Mouse (Mus musculus): ENCODE data around the gene Gm10271. TPM values are rescaled to one million over a fixed set of nuclear protein-coding genes. Genes with fewer than 3 reads are reported as not detected.

Gm10271 gene
- total RNA-seq, 2 experiments from 2014 or later, result not detected

DNA sequence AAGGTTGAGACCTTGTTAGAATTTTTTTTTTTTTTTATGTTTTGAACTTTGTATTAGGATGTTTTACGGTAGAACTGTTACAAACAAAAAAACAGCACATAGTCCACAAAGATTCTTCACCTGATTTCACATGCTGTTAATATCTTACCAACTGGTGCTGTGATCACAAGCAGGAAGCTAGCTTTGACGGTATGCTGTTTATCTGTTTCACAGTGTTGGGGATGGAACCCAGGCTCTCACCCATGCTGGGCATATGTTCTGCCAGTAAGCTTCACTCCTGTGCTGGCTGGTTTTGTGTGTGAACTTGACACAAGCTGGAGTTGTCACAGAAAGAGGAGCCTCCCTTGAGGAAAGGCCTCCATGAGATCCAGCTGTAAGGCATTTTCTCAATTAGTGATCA, 5.4 kb upstream of the Gm10271 start:
- no peak for DNase-seq

DNA sequence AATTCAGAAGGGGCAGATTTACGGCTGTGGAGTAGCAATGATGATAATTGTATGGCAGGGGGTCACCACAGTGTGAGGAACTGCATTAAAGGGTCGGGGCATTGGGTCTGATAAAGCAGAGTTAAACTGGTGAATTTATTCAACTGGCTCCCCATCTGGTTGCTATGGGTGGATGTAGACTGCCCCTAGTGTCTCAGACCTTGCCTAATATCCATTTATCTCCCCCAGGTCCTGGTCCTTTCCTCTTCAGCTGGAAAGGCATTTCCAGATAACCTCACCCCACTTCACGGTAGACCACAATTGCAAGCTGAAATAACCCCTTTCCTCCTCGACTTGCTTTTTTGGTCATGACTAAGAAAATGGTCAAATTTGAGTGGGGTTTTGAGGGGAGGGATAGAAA, 5.0 kb upstream of the Gm10271 start:
- DNase-seq, result no peak

DNA sequence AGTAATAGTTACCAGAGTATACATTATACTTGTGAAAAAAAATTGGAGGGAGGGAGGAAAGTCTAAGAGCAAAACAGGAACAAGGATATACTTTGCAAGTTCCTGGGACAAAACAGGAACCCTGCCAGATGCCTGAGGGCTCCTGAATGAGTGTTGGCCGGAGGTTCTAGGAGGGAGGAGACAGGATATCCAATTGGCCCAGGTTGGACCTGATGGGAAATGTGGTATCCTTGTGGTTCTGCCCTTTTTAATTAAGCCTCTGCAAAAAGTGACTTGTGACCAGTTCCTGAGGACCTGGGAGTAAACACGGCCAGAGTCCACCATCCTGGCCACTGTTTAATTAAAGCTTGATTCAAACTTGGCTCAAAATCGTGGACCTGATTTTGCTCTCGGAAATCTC, 3.7 kb downstream of the Gm10271 start:
- no peak for DNase-seq

DNA sequence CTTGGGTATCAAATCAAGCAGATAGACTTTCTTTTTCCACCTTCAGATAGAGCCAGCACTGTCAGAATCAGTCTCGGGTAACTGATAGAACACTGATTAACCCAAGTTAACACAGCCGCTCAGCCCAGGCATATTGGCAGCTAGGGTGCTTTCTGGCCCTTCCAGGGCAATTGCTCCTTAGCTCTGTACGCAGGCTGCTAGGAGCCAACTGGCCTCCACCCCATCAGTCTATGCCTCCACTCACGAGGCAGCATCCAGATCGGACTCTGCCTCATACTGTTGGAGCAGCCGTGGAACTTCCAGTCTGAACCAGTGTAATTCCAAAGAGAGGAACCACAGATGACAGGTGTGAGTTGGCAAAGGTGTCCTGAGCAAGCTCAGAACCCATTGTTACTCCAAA, 6.3 kb downstream of the Gm10271 start:
- DNase-seq, result no peak

DNA sequence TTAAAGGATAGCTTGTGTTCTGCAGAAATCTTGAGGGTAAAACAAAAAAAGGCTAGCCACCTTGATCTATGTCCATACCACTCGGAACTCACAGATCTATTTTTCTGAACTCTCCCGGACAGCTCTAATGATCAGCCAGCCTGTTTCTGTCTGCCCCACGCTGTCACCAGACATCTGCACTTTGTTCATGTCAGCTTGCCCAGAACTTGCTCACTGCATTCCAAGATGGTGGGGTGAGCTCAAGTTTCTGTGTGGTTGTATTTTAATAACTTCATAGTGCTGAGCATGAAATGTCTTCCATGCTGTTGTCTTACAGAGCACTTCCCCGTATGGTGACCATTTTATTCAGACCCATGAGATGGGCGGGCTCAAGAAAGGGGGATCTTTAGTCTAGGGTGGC, 7.1 kb downstream of the Gm10271 start:
- no peak for DNase-seq

DNA sequence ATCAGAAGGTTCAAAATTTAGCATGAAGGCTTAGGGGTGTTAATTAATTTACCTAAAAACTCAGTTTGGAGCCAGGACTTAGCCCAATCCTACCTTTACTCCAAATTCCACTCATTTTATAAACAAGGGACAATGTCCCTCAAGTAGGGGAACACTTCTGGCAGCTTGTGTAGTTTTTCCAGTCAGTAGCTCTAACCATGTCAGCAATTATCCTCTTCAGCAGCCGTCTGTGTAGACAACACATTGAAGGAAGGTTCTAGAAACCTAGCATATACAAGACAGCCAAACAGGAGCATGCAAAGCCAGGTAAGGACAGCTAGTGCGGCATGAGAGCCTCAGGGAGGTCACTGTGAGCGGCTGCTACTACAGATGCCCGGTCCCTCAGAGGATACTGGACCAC, 7.8 kb downstream of the Gm10271 start:
- no peak for DNase-seq

DNA sequence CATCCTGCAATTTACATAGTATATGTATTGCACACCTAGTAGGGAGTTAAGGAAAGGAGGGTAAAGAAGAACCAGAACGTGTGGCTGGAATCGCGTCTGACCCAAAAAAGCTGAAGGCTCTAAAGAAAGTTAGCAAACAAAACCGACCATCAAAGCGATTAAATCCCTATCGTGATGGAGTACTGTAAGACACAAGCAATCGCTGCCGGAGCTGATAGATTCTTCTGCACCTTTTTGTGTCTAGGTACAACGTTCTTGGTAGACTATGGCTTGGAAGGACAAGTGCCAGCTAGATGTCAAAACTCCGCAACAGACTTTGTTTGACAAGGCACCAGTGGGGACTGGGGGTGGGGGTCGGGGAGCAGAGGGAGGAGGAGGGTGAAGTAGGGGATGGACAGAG, 8.3 kb downstream of the Gm10271 start:
- DNase-seq, result no peak

DNA sequence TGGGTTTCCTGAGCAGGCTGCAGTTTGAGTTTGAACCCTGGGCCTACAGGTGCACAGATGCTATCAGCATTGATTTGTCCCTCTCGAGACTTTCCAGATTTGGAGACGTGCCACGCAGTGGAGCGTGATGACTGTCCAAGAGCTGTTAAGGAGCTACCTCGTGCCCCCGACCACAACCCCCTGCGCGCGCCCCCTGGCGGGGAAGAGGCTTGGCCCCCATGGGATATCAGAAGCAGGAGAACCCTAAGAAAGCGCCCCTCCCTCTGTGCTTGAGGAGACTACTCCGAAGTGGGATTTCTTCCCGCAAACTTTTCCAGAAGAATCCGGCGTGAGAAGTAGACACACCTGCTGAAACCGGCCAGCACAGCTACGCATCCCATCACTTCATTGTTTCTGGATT, 9.6 kb downstream of the Gm10271 start:
- no peak for DNase-seq

DNA sequence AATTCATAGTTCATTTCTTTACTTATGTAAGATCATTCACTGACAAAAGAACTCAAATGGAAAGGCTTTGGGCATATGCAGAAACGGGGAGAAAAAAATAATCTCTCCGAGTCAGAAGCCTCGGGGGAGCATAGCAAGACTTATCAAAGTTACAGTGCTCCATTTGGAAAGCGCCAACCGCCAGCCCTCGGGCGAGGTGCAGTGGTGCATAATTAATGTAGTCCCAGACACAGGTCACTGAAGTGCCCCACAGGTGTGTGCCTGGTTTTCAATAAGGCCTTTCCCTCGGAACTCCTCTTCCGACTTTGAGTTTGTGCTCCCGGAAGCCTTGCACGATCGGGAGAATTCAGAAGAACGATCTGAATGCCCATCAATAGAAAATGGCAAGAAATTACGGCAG, 10.3 kb downstream of the Gm10271 start:
- DNase-seq, result no peak

DNA sequence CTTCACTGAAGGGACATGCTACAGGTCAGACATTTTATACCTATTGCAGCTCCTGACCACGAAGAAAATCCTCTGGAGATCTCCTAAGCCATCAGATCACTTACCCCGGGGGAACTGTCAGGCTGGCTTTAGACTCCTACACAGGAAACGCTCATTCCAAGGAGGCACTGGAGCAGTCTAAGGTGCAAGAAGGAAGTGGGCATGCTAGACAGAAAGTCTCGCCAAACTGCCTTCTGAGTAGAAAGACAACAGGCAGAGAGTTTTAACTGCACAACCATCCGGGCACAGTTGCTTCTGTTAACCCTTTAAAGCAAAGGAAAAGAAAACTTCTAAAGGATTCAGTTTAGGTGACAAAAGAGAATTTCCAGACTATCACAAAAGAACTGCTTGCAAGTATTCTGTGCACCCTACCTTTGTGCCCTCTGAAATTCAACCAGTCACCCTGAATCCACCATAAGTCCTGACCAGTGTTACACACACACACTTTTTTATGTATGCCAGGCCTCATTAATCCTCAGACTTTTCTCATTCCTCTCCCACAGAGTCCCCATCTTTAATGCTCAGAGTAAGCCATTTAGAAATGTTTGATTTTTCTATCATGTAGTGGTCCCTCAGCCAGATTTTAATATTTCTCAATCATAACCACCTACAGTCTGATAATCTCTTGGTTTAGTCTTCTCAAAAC, 14.4 kb downstream of the Gm10271 start:
- DNase-seq, result no peak

DNA sequence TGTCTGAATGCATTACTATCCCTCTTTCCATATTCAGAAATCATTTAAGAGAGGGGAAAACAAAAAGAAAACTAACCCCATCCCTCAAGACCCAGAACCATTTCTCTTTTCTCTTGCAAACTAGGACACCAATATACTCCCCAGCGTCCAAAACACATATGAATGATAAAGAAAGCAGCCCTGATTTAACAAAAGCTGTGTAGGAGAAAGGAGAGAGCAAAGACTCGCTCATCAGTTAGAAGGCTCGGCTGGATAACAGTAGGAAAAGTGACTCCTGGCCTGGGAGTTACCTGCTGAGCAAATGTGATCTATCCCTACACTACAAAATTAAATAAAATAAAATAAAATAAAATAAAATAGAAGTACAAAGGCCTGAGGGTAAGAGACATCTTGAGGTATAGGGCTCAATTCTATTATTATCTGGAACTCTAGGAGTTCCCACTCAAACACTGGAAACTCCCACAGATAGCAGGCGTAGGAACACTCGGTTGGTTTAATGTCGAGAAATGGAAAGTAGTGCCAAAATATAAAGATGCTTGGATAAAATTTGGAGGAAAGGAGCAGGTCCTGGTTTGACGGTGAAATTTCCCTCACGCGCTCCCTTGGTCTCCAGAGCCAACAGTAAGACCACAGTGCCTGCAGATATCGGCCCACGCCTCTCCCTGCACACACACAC, 15.8 kb downstream of the Gm10271 start:
- DNase-seq, result no peak

DNA sequence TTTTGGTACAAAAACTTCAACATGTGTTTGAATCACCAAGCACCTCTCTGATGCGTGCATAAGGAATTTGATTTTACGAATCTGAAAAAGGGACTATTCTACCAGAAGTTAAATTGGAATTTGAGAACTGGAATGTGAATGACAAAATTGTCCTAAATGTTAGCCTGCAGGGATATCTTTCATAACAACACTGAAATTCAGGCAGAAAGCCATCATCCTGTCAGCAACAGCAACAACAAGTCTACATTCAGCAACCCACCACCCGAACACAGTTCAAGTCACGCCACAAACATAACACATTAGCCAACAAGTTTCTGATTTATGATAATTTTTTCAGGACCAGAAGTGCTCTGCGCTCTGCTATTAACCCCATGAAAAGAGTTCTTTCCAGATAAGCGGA, 17.2 kb downstream of the Gm10271 start:
- no peak for DNase-seq

DNA sequence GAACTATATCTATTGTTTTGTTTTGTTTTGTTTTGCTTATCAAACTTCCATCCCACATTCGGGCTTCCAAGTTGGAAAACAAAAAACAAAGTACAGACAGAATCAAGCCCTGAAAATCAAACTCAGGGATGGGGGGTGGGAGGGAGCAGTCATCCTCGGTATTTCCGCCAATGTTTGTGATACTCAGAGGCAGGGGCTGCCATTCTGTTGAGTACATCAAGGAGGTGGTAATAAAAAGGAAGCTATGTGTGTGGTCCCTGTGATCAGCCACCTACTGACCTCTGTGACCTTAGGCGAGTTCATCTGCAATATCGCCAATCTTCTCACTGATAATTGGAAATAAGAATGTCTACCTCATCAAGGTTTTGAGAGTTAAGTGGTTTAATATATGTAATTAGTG, 21.5 kb downstream of the Gm10271 start:
- DNase-seq, result no peak

DNA sequence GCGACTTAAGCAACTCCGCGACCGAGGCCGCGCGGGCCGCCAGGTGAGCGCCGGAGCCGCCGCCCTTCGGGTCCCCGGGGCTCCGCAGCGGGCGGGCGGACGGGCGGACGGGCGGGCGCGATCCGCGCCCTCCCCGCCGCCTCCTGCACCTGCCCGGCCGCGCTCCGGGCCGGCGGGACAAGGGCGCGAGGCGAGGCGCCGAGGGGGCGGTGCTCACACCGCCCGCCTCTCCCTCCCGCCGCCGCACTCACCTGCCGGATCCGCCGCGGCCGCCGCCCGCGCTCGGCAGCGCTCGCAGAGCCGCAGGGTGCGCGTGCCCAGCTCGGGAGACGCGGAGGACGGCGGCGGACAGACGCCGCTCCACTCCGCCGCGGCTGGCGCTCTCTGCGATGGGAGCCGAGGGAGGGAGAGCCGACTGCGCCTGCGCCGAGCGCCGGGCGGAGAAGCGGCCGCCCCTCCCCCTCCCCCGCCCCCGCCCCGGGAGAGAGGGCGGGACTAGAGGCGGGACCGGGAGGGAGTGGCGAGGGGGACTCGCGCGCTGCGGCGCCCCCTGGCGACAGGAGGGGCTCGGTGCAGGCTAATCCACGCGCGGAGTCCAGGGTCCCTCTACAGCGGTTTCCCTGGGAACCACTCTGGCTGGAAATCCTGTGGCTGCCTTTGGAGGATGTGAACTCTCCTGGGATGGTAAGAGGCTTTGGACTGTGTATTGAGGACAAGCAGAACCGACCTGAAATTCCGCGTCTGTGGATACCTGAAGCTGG, 22.2 kb downstream of the Gm10271 start, which contains the start of gene Rab3ip:
Rab3ip (minus strand) TSS at position 761 of the 761 bp plus-strand sequence.
- peak; percentile 96 for DNase-seq

DNA sequence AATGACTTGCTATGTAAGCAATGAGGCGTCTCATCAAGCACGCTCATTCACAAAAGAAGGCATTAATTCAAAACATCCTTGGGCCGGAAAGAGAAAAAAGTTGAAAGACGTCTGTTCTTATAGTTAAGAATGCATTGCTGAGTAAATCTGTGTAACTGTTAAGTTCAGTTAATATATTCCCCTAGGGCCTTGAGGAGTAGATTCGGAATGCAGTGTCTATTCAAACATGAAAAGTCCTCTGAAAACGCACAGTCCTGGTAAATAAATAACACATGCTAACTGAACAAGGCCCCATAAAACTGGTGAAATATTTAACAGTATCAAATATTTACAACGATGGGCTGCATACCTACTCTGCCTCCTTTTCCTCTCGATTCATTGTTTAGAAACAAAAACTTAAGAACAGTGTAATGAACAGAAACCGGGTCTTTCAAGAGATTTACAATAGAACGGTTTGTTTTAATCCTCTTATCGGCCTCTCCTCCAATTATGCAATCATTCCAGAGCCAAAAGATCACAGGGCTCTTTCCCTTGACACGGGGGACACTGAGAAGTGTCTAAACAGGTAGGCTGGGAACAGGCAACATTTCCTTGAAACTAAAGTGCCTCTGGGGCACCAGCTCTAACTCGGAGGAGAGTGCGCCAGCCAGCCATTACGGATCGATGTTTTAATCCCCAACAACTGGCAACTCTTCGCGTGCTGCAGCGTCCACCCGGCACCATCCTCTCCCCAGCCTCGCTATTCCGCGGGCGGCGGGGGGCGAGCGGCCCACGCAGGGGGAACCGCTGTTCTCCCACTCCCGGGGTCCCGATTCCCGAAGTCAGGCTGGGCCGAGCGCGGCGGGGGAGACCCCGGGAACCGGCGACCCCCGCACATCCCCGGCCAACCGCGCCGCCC, 23.0 kb downstream of the Gm10271 start:
- peak; percentile 47 for DNase-seq

DNA sequence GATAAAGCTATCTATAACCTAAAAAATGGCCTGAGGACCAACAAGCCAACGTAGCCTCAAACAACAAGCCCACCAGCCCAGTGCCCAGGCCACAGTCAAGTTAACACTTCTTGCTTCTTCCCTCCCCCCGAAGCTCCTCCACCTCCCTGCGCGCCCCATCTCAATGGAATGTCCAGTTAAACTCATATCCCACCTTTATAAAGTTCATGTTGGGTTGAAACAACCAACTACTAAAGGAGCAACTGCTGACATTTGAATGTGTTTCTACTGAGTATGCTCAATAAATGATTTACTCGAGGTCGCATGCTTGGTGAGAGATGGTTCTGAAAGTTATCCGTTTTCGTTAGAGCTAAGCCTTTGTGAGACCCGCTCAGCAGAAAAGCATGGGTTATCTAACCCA, 24.0 kb downstream of the Gm10271 start:
- DNase-seq, result no peak

DNA sequence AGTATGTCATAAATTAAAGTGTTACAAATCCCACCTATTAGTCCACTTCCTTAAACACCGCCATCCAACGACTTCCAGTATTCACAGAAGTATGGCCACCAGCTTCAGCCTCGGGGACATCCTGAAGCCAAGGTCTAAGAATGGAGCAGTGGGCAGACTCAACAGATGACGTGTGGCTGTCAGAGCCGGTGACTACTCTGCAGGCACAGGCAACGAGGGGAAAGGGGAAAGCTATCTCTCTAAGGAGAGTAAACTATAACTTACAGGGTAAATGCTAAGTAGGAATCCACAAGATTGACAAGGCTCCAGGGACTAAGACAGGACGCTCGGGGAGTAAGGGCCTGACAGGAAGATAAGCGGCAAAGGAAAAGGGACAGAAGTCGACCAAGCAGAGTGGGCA, 27.5 kb downstream of the Gm10271 start:
- peak; percentile 28 for DNase-seq

DNA sequence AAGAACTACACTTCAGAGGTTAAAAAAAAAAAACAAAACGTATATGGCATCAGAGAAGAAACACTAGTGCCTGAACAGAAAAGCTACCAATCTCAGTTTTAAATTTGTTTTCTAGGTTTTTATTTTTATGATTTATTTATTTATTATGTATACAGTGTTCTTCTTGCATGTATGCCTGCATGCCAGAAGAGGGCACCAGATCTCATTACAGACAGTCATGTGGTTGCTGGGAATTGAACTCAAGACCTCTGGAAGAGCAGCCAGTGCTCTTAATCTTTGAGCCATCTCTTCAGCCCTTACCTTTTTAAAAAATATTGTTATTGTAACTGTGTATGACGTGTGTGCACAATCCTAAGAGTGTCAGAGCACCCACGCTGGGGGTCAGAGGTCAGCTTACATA, 28.3 kb downstream of the Gm10271 start:
- DNase-seq, result no peak

DNA sequence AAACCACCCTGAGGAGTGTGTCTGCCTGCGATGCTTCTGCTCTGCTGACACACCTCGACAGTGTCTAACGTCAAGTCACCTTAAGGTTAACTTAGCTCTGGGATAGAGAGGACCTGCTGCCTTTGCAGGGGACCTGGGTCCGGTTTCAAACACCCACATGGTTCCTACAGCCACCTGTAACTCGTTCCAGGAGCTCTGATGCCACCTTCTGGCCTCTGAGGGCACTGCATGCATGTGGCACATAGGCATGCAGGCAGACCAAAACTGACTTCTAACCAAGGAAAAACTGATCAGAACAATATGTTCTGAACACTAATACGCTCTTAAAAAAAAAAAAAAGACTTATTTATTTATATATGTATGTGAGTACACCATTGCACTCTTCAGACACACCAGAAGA, 29.4 kb downstream of the Gm10271 start:
- DNase-seq, result peak; percentile 28

DNA sequence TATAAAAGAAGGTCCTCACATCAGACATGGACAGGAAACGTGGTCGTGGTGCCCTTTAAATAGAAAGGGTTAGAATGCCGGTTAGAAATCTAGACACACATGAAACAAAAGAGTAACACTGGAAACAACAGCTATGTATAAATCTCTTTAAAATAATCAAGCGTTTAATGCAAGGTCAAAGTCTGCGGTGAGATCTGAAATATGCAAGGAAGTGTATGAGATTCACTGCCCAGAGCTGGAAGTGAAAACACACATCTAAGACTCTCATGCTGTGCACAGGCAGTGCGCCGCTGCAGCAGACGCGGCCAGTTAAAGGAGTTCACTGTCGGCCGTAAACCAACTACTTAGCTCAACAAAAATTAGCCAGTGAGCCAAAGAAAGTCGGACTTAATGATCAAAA, 37.4 kb downstream of the Gm10271 start:
- no peak for DNase-seq

DNA sequence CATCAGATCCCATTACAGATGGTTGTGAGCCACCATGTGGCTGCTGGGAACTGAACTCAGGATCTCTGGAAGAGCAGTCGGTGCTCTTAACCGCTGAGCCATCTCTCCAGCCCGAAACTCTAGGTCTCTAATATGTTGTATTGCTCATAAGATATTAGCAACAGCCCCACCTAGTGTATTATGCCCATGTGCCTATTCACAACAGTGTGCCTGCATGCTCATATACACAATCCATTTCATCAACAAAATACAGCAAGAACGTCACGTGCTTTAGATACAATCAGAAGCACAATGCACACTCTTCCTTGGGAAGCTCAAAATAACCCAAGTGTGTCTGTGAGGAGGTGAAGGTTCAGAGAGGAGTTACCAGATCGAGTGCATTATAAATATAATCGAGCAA, 38.6 kb downstream of the Gm10271 start:
- DNase-seq, result no peak

DNA sequence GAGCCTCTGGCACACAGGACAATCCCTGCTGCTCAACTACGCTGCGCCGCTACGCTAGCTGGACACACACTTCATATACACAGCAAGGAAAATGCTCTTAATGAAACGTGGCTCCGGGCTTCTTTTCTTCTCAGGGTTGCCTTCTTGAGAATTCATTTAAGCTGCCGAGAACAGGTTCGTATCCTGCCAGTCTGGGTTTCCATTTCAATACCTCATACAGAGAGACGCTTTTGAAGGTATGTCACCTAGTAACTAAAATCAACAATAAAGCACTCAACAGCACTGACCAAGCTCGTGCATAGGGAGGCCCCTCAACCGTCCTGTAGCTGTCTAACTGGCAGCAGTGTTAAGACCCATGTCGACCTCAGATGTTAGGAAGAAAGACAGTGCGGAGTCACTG, 40.0 kb downstream of the Gm10271 start:
- DNase-seq, result no peak
